Comparison of ENCODE assay signal across 13 mouse cellular contexts in genomic region chr10:60913456-60913900, GRCm38 (mm10).
DNase-seq lines count a peak whose midpoint lies in the region; ATAC-seq lines count a peak whose summit lies in the region.
"Had no signal": no experiment of that assay in that cellular context is flagged by ENCODE, and none has a peak within 500 bp of the region (broad histone marks: within the 10 kb centered on the region; RNA-seq: fewer than 3 reads in every experiment).

No protein-coding gene starts in this region.

- WGBS in midbrain, embryonic 16.5 days, result 69% methylated on average over 11 of the region's 11 CpGs
- 88% methylated on average over 11 of the region's 11 CpGs for WGBS in midbrain, embryonic 10.5 days
- WGBS in hindbrain, embryonic 16.5 days, result 61% methylated on average over 11 of the region's 11 CpGs

- DNase-seq in adrenal gland, postnatal 14 days, result peak; percentile 48
- no peak for DNase-seq in adrenal gland, postnatal 36 days
- peak; percentile 26 for DNase-seq in gastrocnemius, postnatal 25 days
- DNase-seq in gastrocnemius, postnatal 14 days, result no peak
- DNase-seq in midbrain, embryonic 10.5 days (ENCODE audit: low spot score), result no peak
- DNase-seq: kidney, adult 9 months; layer of hippocampus, adult 9-11 months; right cerebral cortex, postnatal 4 days; thymus, postnatal 14 days had no signal

- H3K27me3 ChIP-seq in midbrain, embryonic 16.5 days (ENCODE audit: control insufficient read depth, insufficient read depth, low read depth, low read length), result no peaks in the 10 kb centered on the region
- H3K27me3 ChIP-seq in midbrain, embryonic 10.5 days (ENCODE audit: low read depth, poor library complexity, severe bottlenecking), result peaks cover 58% of the 10 kb centered on the region
- H3K27me3 ChIP-seq in hindbrain, embryonic 16.5 days (replicated peaks; ENCODE audit: control insufficient read depth, insufficient read depth, low read length), result no peaks in the 10 kb centered on the region

- no peaks in the 10 kb centered on the region for H3K36me3 ChIP-seq in midbrain, embryonic 16.5 days (ENCODE audit: control insufficient read depth, insufficient read depth, low read length)
- H3K36me3 ChIP-seq in midbrain, embryonic 10.5 days, result no peaks in the 10 kb centered on the region
- H3K36me3 ChIP-seq in hindbrain, embryonic 16.5 days (ENCODE audit: control insufficient read depth, insufficient read depth, low read length), result no peaks in the 10 kb centered on the region

- intact Hi-C loops in gastrocnemius, postnatal 14 days (cut with DNase I; ENCODE audit: low total_unique reads), result no loop called here

- no peak overlapping the region for H3K4me2 ChIP-seq in midbrain, embryonic 16.5 days (ENCODE audit: low read length)
- H3K4me2 ChIP-seq in hindbrain, embryonic 16.5 days (ENCODE audit: low read length), result no peak overlapping the region

- no peak overlapping the region for H3K27ac ChIP-seq in midbrain, embryonic 16.5 days (ENCODE audit: low read length)
- no peak overlapping the region for H3K27ac ChIP-seq in midbrain, embryonic 10.5 days (replicated peaks)
- H3K27ac ChIP-seq in hindbrain, embryonic 16.5 days (ENCODE audit: low read depth, low read length), result no peak overlapping the region
- H3K27ac ChIP-seq: liver, embryonic 14.5 days had no signal

- ATAC-seq in midbrain, embryonic 16.5 days, result peak; percentile 76
- peak; percentile 73 for ATAC-seq in hindbrain, embryonic 16.5 days
- ATAC-seq in megakaryocyte-erythroid progenitor cell, adult 5-6 weeks (replicated peaks; ENCODE audit: low FRiP score, low TSS enrichment, poor library complexity, severe bottlenecking), result no peak

- no peak overlapping the region for H3K9ac ChIP-seq in midbrain, embryonic 16.5 days (ENCODE audit: low read depth, low read length)
- H3K9ac ChIP-seq in hindbrain, embryonic 16.5 days (ENCODE audit: low read depth, low read length), result no peak overlapping the region
- H3K9ac ChIP-seq: liver, embryonic 14.5 days had no signal

- H3K4me1 ChIP-seq in midbrain, embryonic 16.5 days (ENCODE audit: control insufficient read depth, insufficient read depth, low read length), result peaks cover 12% of the 10 kb centered on the region
- peaks cover 36% of the 10 kb centered on the region for H3K4me1 ChIP-seq in midbrain, embryonic 10.5 days
- H3K4me1 ChIP-seq in hindbrain, embryonic 16.5 days (ENCODE audit: control insufficient read depth, insufficient read depth, low read depth, low read length), result peaks cover 4% of the 10 kb centered on the region; the same call in 1 of the 2 replicates

- H3K9me3 ChIP-seq in midbrain, embryonic 16.5 days (replicated peaks; ENCODE audit: control insufficient read depth, low read length, poor library complexity, severe bottlenecking), result no peaks in the 10 kb centered on the region
- peaks cover 6% of the 10 kb centered on the region; the same call in 1 of the 2 replicates for H3K9me3 ChIP-seq in midbrain, embryonic 10.5 days (replicated peaks)
- H3K9me3 ChIP-seq in hindbrain, embryonic 16.5 days (ENCODE audit: control insufficient read depth, low read length), result no peaks in the 10 kb centered on the region

- no peak overlapping the region for H3K4me3 ChIP-seq in midbrain, embryonic 16.5 days (ENCODE audit: low read depth, low read length)
- no peak overlapping the region for H3K4me3 ChIP-seq in midbrain, embryonic 10.5 days
- H3K4me3 ChIP-seq in hindbrain, embryonic 16.5 days (ENCODE audit: low read length), result no peak overlapping the region

Comparison
In these comparisons a context has a peak if more than half of its experiments do, and no peak if none do; other contexts are left out.
1. DNase-seq: peak in adrenal gland, postnatal 14 days (single experiment) and gastrocnemius, postnatal 25 days (single experiment); none in adrenal gland, postnatal 36 days (0 of 2), gastrocnemius, postnatal 14 days (single experiment) and midbrain, embryonic 10.5 days (single experiment).